Mouse (Mus musculus): ENCODE measurements around the gene Kcng4.

Kcng4 gene

GRCm38 (mm10) chr8:119651324-119651723 is 15.8 kb upstream of the Kcng4 start:
- no peak for TF ChIP-seq GATA4 (IDR thresholded peaks at IDR 0.05; ENCODE audit: insufficient replicate concordance, low read length)

- TF ChIP-seq GATA4 (IDR thresholded peaks at IDR 0.05; ENCODE audit: insufficient replicate concordance, low read length), result no peak
Measured at GRCm38 (mm10) chr8:119646846-119647245, 11.4 kb upstream of the Kcng4 start.

GRCm38 (mm10) chr8:119646197-119646596 is 10.7 kb upstream of the Kcng4 start:
- TF ChIP-seq GATA4 (IDR thresholded peaks at IDR 0.05; ENCODE audit: insufficient replicate concordance, low read length), result no peak

- TF ChIP-seq GATA4 (IDR thresholded peaks at IDR 0.05; ENCODE audit: insufficient replicate concordance, low read length), result no peak
Measured at GRCm38 (mm10) chr8:119644981-119645597, 9.6 kb upstream of the Kcng4 start.

GRCm38 (mm10) chr8:119644429-119644960 is 9.0 kb upstream of the Kcng4 start:
- no peak for TF ChIP-seq GATA4 (IDR thresholded peaks at IDR 0.05; ENCODE audit: insufficient replicate concordance, low read length)

- no peak for TF ChIP-seq GATA4 (IDR thresholded peaks at IDR 0.05; ENCODE audit: insufficient replicate concordance, low read length)
Measured at GRCm38 (mm10) chr8:119642960-119643359, 7.5 kb upstream of the Kcng4 start.

- TF ChIP-seq GATA4 (IDR thresholded peaks at IDR 0.05; ENCODE audit: insufficient replicate concordance, low read length), result no peak
Measured at GRCm38 (mm10) chr8:119641058-119641457, 5.6 kb upstream of the Kcng4 start.

- no peak for TF ChIP-seq GATA4 (IDR thresholded peaks at IDR 0.05; ENCODE audit: insufficient replicate concordance, low read length)
Measured at GRCm38 (mm10) chr8:119639798-119640197, 4.3 kb upstream of the Kcng4 start.

GRCm38 (mm10) chr8:119638261-119638660 is 2.8 kb upstream of the Kcng4 start:
- TF ChIP-seq GATA4 (IDR thresholded peaks at IDR 0.05; ENCODE audit: insufficient replicate concordance, low read length), result no peak

- no peak for TF ChIP-seq GATA4 (IDR thresholded peaks at IDR 0.05; ENCODE audit: insufficient replicate concordance, low read length)
Measured at GRCm38 (mm10) chr8:119637381-119637780, 1.9 kb upstream of the Kcng4 start.

GRCm38 (mm10) chr8:119636766-119637165 is 1.3 kb upstream of the Kcng4 start:
- no peak for TF ChIP-seq GATA4 (IDR thresholded peaks at IDR 0.05; ENCODE audit: insufficient replicate concordance, low read length)

- TF ChIP-seq GATA4 (IDR thresholded peaks at IDR 0.05; ENCODE audit: insufficient replicate concordance, low read length), result no peak
Measured at GRCm38 (mm10) chr8:119635958-119636357, 478 bp upstream of the Kcng4 start.

- no peak for TF ChIP-seq GATA4 (IDR thresholded peaks at IDR 0.05; ENCODE audit: insufficient replicate concordance, low read length)
Measured at GRCm38 (mm10) chr8:119634616-119635336, 704 bp downstream of the Kcng4 start.

- no peak for TF ChIP-seq GATA4 (IDR thresholded peaks at IDR 0.05; ENCODE audit: insufficient replicate concordance, low read length)
Measured at GRCm38 (mm10) chr8:119632909-119633308, 2.6 kb downstream of the Kcng4 start.

GRCm38 (mm10) chr8:119632246-119632645 is 3.2 kb downstream of the Kcng4 start:
- no peak for TF ChIP-seq GATA4 (IDR thresholded peaks at IDR 0.05; ENCODE audit: insufficient replicate concordance, low read length)

- TF ChIP-seq GATA4 (IDR thresholded peaks at IDR 0.05; ENCODE audit: insufficient replicate concordance, low read length), result no peak
Measured at GRCm38 (mm10) chr8:119630841-119631240, 4.6 kb downstream of the Kcng4 start.

All from liver, adult (tissue).